Mouse (Mus musculus): ENCODE measurements around the gene Gm9821.

Gm9821 gene

GRCm38 (mm10) chr2:91945483-91945882, at the start of gene Gm9821:
Gm9821 (plus strand) TSS chr2:91945703.
- DNase-seq (ENCODE audit: low spot score in 2 of 2), result no peak

- no peak for DNase-seq (ENCODE audit: low spot score in 2 of 2)
Observed at GRCm38 (mm10) chr2:91897968-91898367, 47.5 kb upstream of the Gm9821 start.

- DNase-seq (ENCODE audit: low spot score in 2 of 2), result no peak
Observed at GRCm38 (mm10) chr2:91899141-91899540, 46.4 kb upstream of the Gm9821 start.

GRCm38 (mm10) chr2:91900431-91900830, 45.1 kb upstream of the Gm9821 start:
- DNase-seq (ENCODE audit: low spot score in 2 of 2), result no peak

- DNase-seq (ENCODE audit: low spot score in 2 of 2), result no peak
Observed at GRCm38 (mm10) chr2:91902336-91902735, 43.2 kb upstream of the Gm9821 start.

- no peak for DNase-seq (ENCODE audit: low spot score in 2 of 2)
Observed at GRCm38 (mm10) chr2:91903171-91903925, 42.2 kb upstream of the Gm9821 start.

GRCm38 (mm10) chr2:91904618-91905307, 40.7 kb upstream of the Gm9821 start:
- peak in 1 of 2 experiments; percentile 20 for DNase-seq (ENCODE audit: low spot score in 2 of 2)

- DNase-seq (ENCODE audit: low spot score in 2 of 2), result no peak
Observed at GRCm38 (mm10) chr2:91906141-91906540, 39.4 kb upstream of the Gm9821 start.

GRCm38 (mm10) chr2:91912616-91913015, 32.9 kb upstream of the Gm9821 start:
- DNase-seq (ENCODE audit: low spot score in 2 of 2), result no peak

- DNase-seq (ENCODE audit: low spot score in 2 of 2), result no peak
Observed at GRCm38 (mm10) chr2:91913328-91914110, 32.0 kb upstream of the Gm9821 start.

GRCm38 (mm10) chr2:91916346-91916977, 29.0 kb upstream of the Gm9821 start:
- no peak for DNase-seq (ENCODE audit: low spot score in 2 of 2)

- no peak for DNase-seq (ENCODE audit: low spot score in 2 of 2)
Observed at GRCm38 (mm10) chr2:91917096-91917495, 28.4 kb upstream of the Gm9821 start.

GRCm38 (mm10) chr2:91920130-91920529, 25.4 kb upstream of the Gm9821 start:
- DNase-seq (ENCODE audit: low spot score in 2 of 2), result no peak

- no peak for DNase-seq (ENCODE audit: low spot score in 2 of 2)
Observed at GRCm38 (mm10) chr2:91921181-91921789, 24.2 kb upstream of the Gm9821 start.

- DNase-seq (ENCODE audit: low spot score in 2 of 2), result peak in 1 of 2 experiments; percentile 74
Observed at GRCm38 (mm10) chr2:91921790-91922570, 23.5 kb upstream of the Gm9821 start.

GRCm38 (mm10) chr2:91922586-91923414, 22.7 kb upstream of the Gm9821 start:
- no peak for DNase-seq (ENCODE audit: low spot score in 2 of 2)

- peak in 1 of 2 experiments; percentile 79 for DNase-seq (ENCODE audit: low spot score in 2 of 2)
Observed at GRCm38 (mm10) chr2:91923415-91924337, 21.8 kb upstream of the Gm9821 start.

- no peak for DNase-seq (ENCODE audit: low spot score in 2 of 2)
Observed at GRCm38 (mm10) chr2:91924726-91925125, 20.8 kb upstream of the Gm9821 start.

- DNase-seq (ENCODE audit: low spot score in 2 of 2), result no peak
Observed at GRCm38 (mm10) chr2:91925442-91925841, 20.1 kb upstream of the Gm9821 start.

Data from cerebellum, postnatal 4 days (tissue).